Mouse (Mus musculus): ENCODE measurements around the gene Kdm6a.

DNA sequence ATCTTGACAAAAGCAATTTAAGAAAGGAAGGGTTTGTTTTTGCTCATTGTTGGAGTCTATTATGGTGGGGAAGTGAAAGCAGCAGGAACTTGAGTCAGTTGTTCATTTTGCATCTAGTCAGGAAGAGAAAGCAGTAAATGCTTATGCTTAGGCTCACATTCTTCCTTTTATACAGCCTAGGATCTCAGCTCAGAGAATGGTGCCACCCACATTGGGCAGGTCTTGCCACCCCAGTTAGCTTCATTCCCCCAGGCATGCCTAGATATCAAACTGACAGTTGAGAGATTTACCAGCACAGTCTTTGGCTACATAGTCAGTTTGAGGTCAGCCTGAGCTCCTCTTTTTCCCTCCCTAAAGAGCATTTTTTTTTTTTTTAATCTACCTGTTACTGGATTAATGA is 24.8 kb downstream of the Kdm6a start:
- TF ChIP-seq POLR2A (IDR thresholded peaks at IDR 0.05; ENCODE audit: control insufficient read depth, extremely low read depth, insufficient read depth, low read length, poor library complexity) (no peak), CTCF (IDR thresholded peaks at IDR 0.05; ENCODE audit: borderline replicate concordance, control insufficient read depth, extremely low read depth, insufficient read depth, low read length, poor library complexity) (no peak)

Data from thymus, adult 2 months (tissue).